Mouse (Mus musculus) thymus, adult 2 months (tissue): Measurements from ENCODE around the gene Lrrfip1. TPM values are rescaled to one million over a fixed set of nuclear protein-coding genes. Genes with fewer than 3 reads are reported as not detected.

Experiments
- DNase-seq: peaks from one replicate; pipeline ENCODE4 v3.0.0; 2021
- H3K27ac ChIP-seq: fragments of 200-500 bp; 2 replicates; pipeline ENCODE4 v1.5.1; 2012; ENCODE audit warnings: low read length, control low read depth; ENCODE audit not compliant: control insufficient read depth, insufficient read depth
- H3K27me3 ChIP-seq: fragments of 200-500 bp; 2 replicates; pipeline ENCODE4 v1.6.1; 2012; ENCODE audit warnings: mild to moderate bottlenecking, low read length, moderate library complexity, mixed read lengths; ENCODE audit not compliant: control insufficient read depth, insufficient read depth
- H3K36me3 ChIP-seq: fragments of 200-500 bp; 2 replicates; pipeline ENCODE4 v1.6.1; 2012; ENCODE audit warnings: mild to moderate bottlenecking, low read length, moderate library complexity; ENCODE audit not compliant: control insufficient read depth, insufficient read depth
- H3K4me1 ChIP-seq: fragments of 200-500 bp; replicated peaks from 2 replicates; pipeline ENCODE4 v1.6.1; 2012; ENCODE audit warnings: low read length; ENCODE audit not compliant: control insufficient read depth, insufficient read depth
- H3K4me3 ChIP-seq: fragments of 200-500 bp; 2 replicates; pipeline ENCODE4 v1.5.1; 2012; ENCODE audit warnings: mild to moderate bottlenecking, low read length, control low read depth, moderate library complexity; ENCODE audit not compliant: control insufficient read depth, insufficient read depth
- CTCF ChIP-seq: fragments of 200-500 bp; IDR thresholded peaks from 2 replicates; pipeline ENCODE4 v1.5.1; 2012; ENCODE audit warnings: mild to moderate bottlenecking, control low read depth, low read length, moderate library complexity, borderline replicate concordance; ENCODE audit not compliant: control insufficient read depth, poor library complexity, insufficient read depth; ENCODE audit errors: extremely low read depth
- POLR2A ChIP-seq: fragments of 200-500 bp; IDR thresholded peaks from 2 replicates; pipeline ENCODE4 v1.6.1; 2012; ENCODE audit warnings: mild to moderate bottlenecking, low read length, control low read depth, moderate library complexity; ENCODE audit not compliant: control insufficient read depth, poor library complexity, insufficient read depth; ENCODE audit errors: extremely low read depth
- WGBS: fragments of 180-500 bp; shearing (Covaris S2); methylation state at CpG from one replicate; pipeline ENCODE4 v1.1.7; 2018; 5-methylcytosine and 5-hydroxymethylcytosine counted together
- polyA plus RNA-seq: library from polyadenylated mRNA; depleted of rRNA; stranded (reverse); fragments of >200 nt; gene quantifications from 2 replicates; pipeline ENCODE4 v1.2.3, GENCODE M21; 2012

Gene Lrrfip1
- polyA plus RNA-seq, 1 experiment, result 31.8 TPM

DNA sequence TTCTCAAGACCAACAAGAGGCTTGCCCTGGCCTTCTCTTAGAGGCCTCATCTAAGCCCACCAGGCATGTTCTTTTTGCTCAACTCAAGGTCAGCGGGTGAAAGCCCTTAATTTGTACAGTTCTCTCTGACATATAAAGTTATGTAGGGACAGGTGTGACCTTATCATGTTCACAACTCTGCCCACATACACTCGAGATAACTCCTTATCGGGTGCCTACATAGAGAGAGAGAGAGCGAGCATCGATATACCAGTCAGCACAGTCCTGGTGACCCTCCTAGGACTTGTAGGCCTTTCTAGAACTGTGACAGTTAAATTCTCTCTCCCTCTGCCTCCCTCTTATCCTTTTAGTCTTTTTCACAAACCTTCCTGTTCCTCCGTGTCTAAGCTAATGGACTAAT, 67.5 kb downstream of the Lrrfip1 start:
- WGBS, result 92% methylated on average over 6 of the region's 6 CpGs
- H3K4me3 ChIP-seq, result no peak overlapping the region
- H3K36me3 ChIP-seq, result peaks cover 20% of the 10 kb centered on the region
- no peaks in the 10 kb centered on the region for H3K27me3 ChIP-seq
- TF ChIP-seq POLR2A (no peak), CTCF (no peak)
- no peak overlapping the region for H3K27ac ChIP-seq
- H3K4me1 ChIP-seq, result peaks cover 52% of the 10 kb centered on the region
- no peak for DNase-seq

DNA sequence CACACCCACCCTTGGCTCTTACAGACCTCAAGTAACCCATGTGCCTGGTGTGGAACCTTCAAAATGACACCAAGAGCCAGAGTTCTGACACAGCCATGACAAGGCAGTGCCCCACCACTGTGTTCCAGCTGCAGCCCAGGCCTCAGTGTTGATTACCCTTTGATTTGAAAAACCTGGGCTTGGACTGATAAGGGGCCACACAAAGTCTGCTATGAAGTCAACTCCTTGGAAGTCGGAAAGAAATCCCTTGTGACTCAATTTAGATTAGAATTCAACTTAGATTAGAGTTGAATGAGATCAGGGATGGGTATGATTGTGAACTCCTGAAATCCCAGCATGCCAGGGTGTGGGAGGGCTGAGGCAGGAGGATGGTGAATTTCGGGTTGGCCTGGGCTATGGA, 68.1 kb downstream of the Lrrfip1 start:
- 74% methylated on average over 2 of the region's 2 CpGs for WGBS
- H3K4me3 ChIP-seq, result no peak overlapping the region
- peaks cover 47% of the 10 kb centered on the region for H3K4me1 ChIP-seq
- H3K36me3 ChIP-seq, result peaks cover 20% of the 10 kb centered on the region
- no peak overlapping the region for H3K27ac ChIP-seq
- no peak for TF ChIP-seq CTCF
- no peak for DNase-seq
- no peaks in the 10 kb centered on the region for H3K27me3 ChIP-seq

DNA sequence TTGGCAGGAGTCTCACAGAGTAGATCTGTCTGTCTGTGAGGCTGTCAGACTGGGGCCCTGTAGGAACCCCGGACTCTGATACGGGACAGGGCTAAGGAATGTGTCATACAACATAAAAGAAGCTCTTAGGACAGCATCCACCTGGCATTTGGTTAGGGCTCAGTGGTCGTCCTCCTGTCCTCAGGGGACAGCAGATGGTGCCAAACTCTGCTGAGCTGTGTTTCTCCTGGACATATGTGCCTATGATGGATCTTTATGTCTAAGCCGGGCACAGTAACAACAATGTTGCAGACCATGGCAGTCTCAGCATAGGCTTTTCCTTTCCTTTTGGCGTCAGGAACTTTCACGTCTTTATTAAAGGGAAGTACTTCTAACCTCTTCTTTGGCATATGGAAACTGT, 69.2 kb downstream of the Lrrfip1 start:
- Histone ChIP-seq H3K4me3 (no peak overlapping the region), H3K36me3 (peaks cover 27% of the 10 kb centered on the region), H3K27ac (no peak overlapping the region), H3K4me1 (peaks cover 36% of the 10 kb centered on the region), H3K27me3 (no peaks in the 10 kb centered on the region)
- WGBS, result 94% methylated on average over 6 of the region's 6 CpGs
- no peak for DNase-seq
- no peak for TF ChIP-seq POLR2A
- TF ChIP-seq CTCF, result no peak

GRCm38 (mm10) chr1:91069575-91069974, 71.0 kb downstream of the Lrrfip1 start:
- Histone ChIP-seq H3K4me1 (peaks cover 17% of the 10 kb centered on the region), H3K27me3 (no peaks in the 10 kb centered on the region), H3K36me3 (peaks cover 30% of the 10 kb centered on the region), H3K4me3 (no peak overlapping the region), H3K27ac (no peak overlapping the region)
- whole genome bisulfite sequencing, result 75% methylated on average over 6 of the region's 6 CpGs
- TF ChIP-seq CTCF (no peak), POLR2A (no peak)
- DNase-seq, result no peak

GRCm38 (mm10) chr1:91070547-91070946, 72.0 kb downstream of the Lrrfip1 start:
- no peak for DNase-seq
- no peak for TF ChIP-seq POLR2A
- H3K27me3 ChIP-seq, result no peaks in the 10 kb centered on the region
- H3K4me1 ChIP-seq, result peaks cover 8% of the 10 kb centered on the region
- H3K27ac ChIP-seq, result no peak overlapping the region
- peaks cover 34% of the 10 kb centered on the region for H3K36me3 ChIP-seq
- 96% methylated on average over 8 of the region's 8 CpGs for WGBS
- no peak overlapping the region for H3K4me3 ChIP-seq

DNA sequence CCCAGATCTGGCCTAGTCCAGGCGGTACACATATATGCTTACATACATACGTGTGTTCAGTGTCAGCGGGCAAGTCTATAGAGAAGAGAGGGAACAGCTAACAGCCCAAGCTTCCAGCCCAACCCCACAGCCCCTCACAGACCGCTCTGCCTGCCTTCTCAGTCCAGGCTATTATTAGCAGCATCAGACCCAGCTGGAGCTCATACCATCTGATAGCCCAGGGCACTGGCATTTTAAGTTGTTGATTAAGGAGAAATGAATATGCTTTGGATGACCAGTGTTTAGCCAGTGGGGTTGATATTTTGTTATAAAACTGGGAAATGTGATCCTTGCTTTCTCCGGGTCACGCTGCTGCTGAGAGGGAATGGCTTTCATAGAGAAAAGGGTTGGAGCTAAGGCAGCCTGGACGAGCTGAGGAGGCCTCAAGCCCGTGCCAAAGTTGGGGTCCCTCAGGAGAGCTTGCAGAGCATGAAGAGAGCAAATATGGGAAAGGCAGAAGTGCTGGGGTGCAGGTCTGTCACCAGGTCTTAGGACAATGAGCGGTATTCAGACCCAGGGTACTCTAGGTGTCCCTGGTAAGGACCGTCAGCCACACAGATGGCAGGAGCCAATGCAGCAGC, 73.2 kb downstream of the Lrrfip1 start:
- H3K27me3 ChIP-seq, result no peaks in the 10 kb centered on the region
- no peak overlapping the region for H3K27ac ChIP-seq
- peaks cover 35% of the 10 kb centered on the region for H3K36me3 ChIP-seq
- H3K4me1 ChIP-seq, result no peaks in the 10 kb centered on the region
- TF ChIP-seq CTCF, result no peak
- TF ChIP-seq POLR2A, result no peak
- 97% methylated on average over 10 of the region's 10 CpGs for WGBS
- no peak for DNase-seq
- no peak overlapping the region for H3K4me3 ChIP-seq

- peaks cover 25% of the 10 kb centered on the region; the same call in 1 of the 2 replicates for H3K36me3 ChIP-seq
- 94% methylated on average over 8 of the region's 8 CpGs for WGBS
Measured at GRCm38 (mm10) chr1:91076946-91077345, 78.4 kb downstream of the Lrrfip1 start.

More at GRCm38 (mm10) chr1:91076946-91077345, 78.4 kb downstream of the Lrrfip1 start:
- H3K27me3 ChIP-seq, result no peaks in the 10 kb centered on the region
- no peak overlapping the region for H3K27ac ChIP-seq
- TF ChIP-seq CTCF, result no peak
- no peak for TF ChIP-seq POLR2A
- no peak overlapping the region for H3K4me3 ChIP-seq
- peaks cover 14% of the 10 kb centered on the region for H3K4me1 ChIP-seq
- no peak for DNase-seq
